Mouse (Mus musculus) heart, adult 18-20 months (tissue): Measurements from ENCODE around the gene Chst1. TPM values are rescaled to one million over a fixed set of nuclear protein-coding genes. Genes with fewer than 3 reads are reported as not detected.

Source experiments
- DNase-seq, 2 experiments: peaks; one replicate each; pipeline ENCODE4 v3.0.0; 2021 to 2022; ENCODE audit warnings: mixed read lengths in 1 of 2
- long read RNA-seq, 2 experiments: library from polyadenylated mRNA; stranded (forward); transcript quantifications; one replicate each; pipeline ENCODE4 v2.0.0; 2021
- total RNA-seq, 2 experiments: library from RNA; stranded (reverse); gene quantifications; 2 replicates each; pipeline ENCODE4 v1.2.3; 2021

Chst1 gene
- 1 to 10 TPM; 2.2 to 2.4 TPM for total RNA-seq
- long read RNA-seq, experiment 1, result 0 reads
- long read RNA-seq, experiment 2, partial matches to known transcripts, result 0 of 1 reads
- long read RNA-seq, experiment 2, other reads (novel, unspliced or antisense), result 1 of 1 reads

GRCm38 (mm10) chr2:92599487-92600347 is at the start of gene Chst1:
Gene Chst1, plus strand, starts transcription at chr2:92599707.
- peak; percentile 43 to 56 for DNase-seq

GRCm38 (mm10) chr2:92550051-92550450 is 49.5 kb upstream of the Chst1 start:
- DNase-seq, result no peak

GRCm38 (mm10) chr2:92554536-92554935 is 45.0 kb upstream of the Chst1 start:
- no peak for DNase-seq

- no peak for DNase-seq
Observed at GRCm38 (mm10) chr2:92562930-92563329, 36.6 kb upstream of the Chst1 start.

- no peak for DNase-seq
Observed at GRCm38 (mm10) chr2:92570623-92571022, 28.9 kb upstream of the Chst1 start.

- no peak for DNase-seq
Observed at GRCm38 (mm10) chr2:92577824-92578223, 21.7 kb upstream of the Chst1 start.

GRCm38 (mm10) chr2:92581302-92581701 is 18.2 kb upstream of the Chst1 start:
- DNase-seq, result no peak

- no peak for DNase-seq
Observed at GRCm38 (mm10) chr2:92582596-92582995, 16.9 kb upstream of the Chst1 start.

- no peak for DNase-seq
Observed at GRCm38 (mm10) chr2:92587806-92588205, 11.7 kb upstream of the Chst1 start.

- DNase-seq, result peak; percentile 52 to 56
Observed at GRCm38 (mm10) chr2:92594929-92595730, 4.4 kb upstream of the Chst1 start.

- no peak for DNase-seq
Observed at GRCm38 (mm10) chr2:92597291-92597690, 2.2 kb upstream of the Chst1 start.

GRCm38 (mm10) chr2:92598941-92599486 is 493 bp upstream of the Chst1 start:
- DNase-seq, result peak in 1 of 2 experiments; percentile 21

- no peak for DNase-seq
Observed at GRCm38 (mm10) chr2:92600348-92600670, 802 bp downstream of the Chst1 start.

GRCm38 (mm10) chr2:92601246-92601645 is 1.7 kb downstream of the Chst1 start:
- no peak for DNase-seq

GRCm38 (mm10) chr2:92602073-92602472 is 2.6 kb downstream of the Chst1 start:
- no peak for DNase-seq

GRCm38 (mm10) chr2:92603591-92603990 is 4.1 kb downstream of the Chst1 start:
- DNase-seq, result no peak

- no peak for DNase-seq
Observed at GRCm38 (mm10) chr2:92604565-92604964, 5.1 kb downstream of the Chst1 start.

GRCm38 (mm10) chr2:92605995-92606394 is 6.5 kb downstream of the Chst1 start:
- peak; percentile 32 to 57 for DNase-seq

- DNase-seq, result no peak
Observed at GRCm38 (mm10) chr2:92607153-92607552, 7.6 kb downstream of the Chst1 start.

GRCm38 (mm10) chr2:92607592-92607991 is 8.1 kb downstream of the Chst1 start:
- no peak for DNase-seq

- DNase-seq, result no peak
Observed at GRCm38 (mm10) chr2:92608013-92608619, 8.6 kb downstream of the Chst1 start.
